Mouse (Mus musculus) lung, embryonic 16.5 days (tissue): Measurements from ENCODE around the gene Ptcd3. TPM values are rescaled to one million over a fixed set of nuclear protein-coding genes. Genes with fewer than 3 reads are reported as not detected.
A peak's percentile ranks its signal among the peaks of the same experiment; 100 is the strongest.

Experiments used
- ATAC-seq: fragments of 200-750 bp; cut with Nextera tagmentation; 2 replicates; pipeline ENCODE4 v1.8.0; 2017; ENCODE audit warnings: low read depth, mild to moderate bottlenecking, moderate library complexity
- H3K27ac ChIP-seq: fragments of 300-500 bp; sonication (generic); 2 replicates; pipeline ENCODE4 v1.5.1; 2014; ENCODE audit warnings: mild to moderate bottlenecking, control low read depth, low read length
- H3K27me3 ChIP-seq: fragments of 300-500 bp; sonication (generic); 2 replicates; pipeline ENCODE4 v1.6.1; 2014; ENCODE audit warnings: low read depth, low read length, mixed read lengths; ENCODE audit not compliant: control insufficient read depth, insufficient read depth
- H3K36me3 ChIP-seq: fragments of 300-500 bp; sonication (generic); 2 replicates; pipeline ENCODE4 v1.6.1; 2014; ENCODE audit warnings: low read length; ENCODE audit not compliant: control insufficient read depth, insufficient read depth
- H3K4me1 ChIP-seq: fragments of 300-500 bp; sonication (generic); replicated peaks from 2 replicates; pipeline ENCODE4 v1.6.1; 2014; ENCODE audit warnings: low read length, mixed read lengths; ENCODE audit not compliant: control insufficient read depth, insufficient read depth
- H3K4me2 ChIP-seq: fragments of 300-500 bp; sonication (generic); 2 replicates; pipeline ENCODE4 v1.6.1; 2014; ENCODE audit warnings: low read depth, low read length, control low read depth
- H3K4me3 ChIP-seq: fragments of 300-500 bp; sonication (generic); 2 replicates; pipeline ENCODE4 v1.5.1; 2014; ENCODE audit warnings: mild to moderate bottlenecking, low read length, control low read depth
- H3K9ac ChIP-seq: fragments of 300-500 bp; sonication (generic); 2 replicates; pipeline ENCODE4 v1.6.1; 2014; ENCODE audit warnings: low read length, control low read depth
- H3K9me3 ChIP-seq: fragments of 300-500 bp; sonication (generic); 2 replicates; pipeline ENCODE4 v1.6.1; 2016; ENCODE audit warnings: low read length; ENCODE audit not compliant: control insufficient read depth
- WGBS: fragments of 180-500 bp; shearing (Covaris S2); extraction: QIAGEN DNeasy Blood & Tissue Kit; methylation state at CpG from one replicate; pipeline ENCODE4 v1.1.7; 2014; 5-methylcytosine and 5-hydroxymethylcytosine counted together
- polyA plus RNA-seq: library from polyadenylated mRNA; unstranded; fragments of >200 nt; fragmentation: Nextera tagmentation; extraction: Ambion mirVana; gene quantifications from 2 replicates; pipeline ENCODE4 v1.2.1, GENCODE M21; 2015

Ptcd3 gene
- polyA plus RNA-seq, 1 experiment from 2014 or later, result 85.5 TPM

GRCm38 (mm10) chr6:71836811-71837210 lies 71.7 kb downstream of the Ptcd3 start:
- no peak overlapping the region for H3K9ac ChIP-seq
- H3K27me3 ChIP-seq, result no peaks in the 10 kb centered on the region
- H3K27ac ChIP-seq, result no peak overlapping the region
- H3K36me3 ChIP-seq, result 0 out of 2 replicates have a peak, but pooled peaks cover 3% of the 10 kb centered on the region
- WGBS, result 72% methylated on average over 2 of the region's 2 CpGs
- no peaks in the 10 kb centered on the region for H3K9me3 ChIP-seq
- no peak overlapping the region for H3K4me2 ChIP-seq
- no peak for ATAC-seq
- no peak overlapping the region for H3K4me3 ChIP-seq
- peaks cover 6% of the 10 kb centered on the region for H3K4me1 ChIP-seq

GRCm38 (mm10) chr6:71831581-71831960 lies 77.0 kb downstream of the Ptcd3 start:
- Histone ChIP-seq H3K27me3 (no peaks in the 10 kb centered on the region), H3K27ac (peak overlapping the region; percentile 81), H3K9me3 (no peaks in the 10 kb centered on the region), H3K4me2 (peak overlapping the region; percentile 93), H3K9ac (peak overlapping the region; percentile 75), H3K4me1 (peaks cover 8% of the 10 kb centered on the region), H3K36me3 (0 out of 2 replicates have a peak, but pooled peaks cover 3% of the 10 kb centered on the region), H3K4me3 (peak overlapping the region; percentile 74)
- WGBS, result under 1% methylated on average over 21 of the region's 21 CpGs
- ATAC-seq, result peak; percentile 99

GRCm38 (mm10) chr6:71830690-71831580 lies 77.6 kb downstream of the Ptcd3 start, which contains the start of gene Immt:
Gene Immt (plus strand): TSS chr6:71831331.
- Histone ChIP-seq H3K9ac (peak within 1 kb of the TSS; percentile 75), H3K36me3 (0 out of 2 replicates have a peak, but pooled peaks cover 3% of the 10 kb centered on the region), H3K4me1 (peaks cover 8% of the 10 kb centered on the region), H3K4me2 (peak within 1 kb of the TSS; percentile 93), H3K9me3 (no peaks in the 10 kb centered on the region), H3K27ac (peak within 1 kb of the TSS; percentile 81), H3K27me3 (no peaks in the 10 kb centered on the region), H3K4me3 (peak within 1 kb of the TSS; percentile 74)
- WGBS, result under 1% methylated on average over 64 of the region's 64 CpGs
- peak; percentile 99 for ATAC-seq

Other genes with a start within 250 kb of the Ptcd3 start
- 16.8 and 17.3 TPM in 2 replicates for gene Reep1, start 201.2 kb downstream of the Ptcd3 start, polyA plus RNA-seq
- 54.2 and 59.4 TPM in 2 replicates for gene Mrpl35, start 81.8 kb downstream of the Ptcd3 start, polyA plus RNA-seq
- gene Immt, start 77.4 kb downstream of the Ptcd3 start, polyA plus RNA-seq, result 170 and 173 TPM in 2 replicates
- 26.5 and 27.1 TPM in 2 replicates for gene Polr1a, start 303 bp upstream of the Ptcd3 start, polyA plus RNA-seq
- 40.5 and 43.1 TPM in 2 replicates for gene St3gal5, start 188.8 kb upstream of the Ptcd3 start, polyA plus RNA-seq